Mouse (Mus musculus): ENCODE measurements at regions not wholly inside any gene's neighbourhood (a gene's known extent, or its start where the extent isn't known, plus 50 kb on each side); places are given as distances from the start of the nearest gene placed in this dataset.

DNA sequence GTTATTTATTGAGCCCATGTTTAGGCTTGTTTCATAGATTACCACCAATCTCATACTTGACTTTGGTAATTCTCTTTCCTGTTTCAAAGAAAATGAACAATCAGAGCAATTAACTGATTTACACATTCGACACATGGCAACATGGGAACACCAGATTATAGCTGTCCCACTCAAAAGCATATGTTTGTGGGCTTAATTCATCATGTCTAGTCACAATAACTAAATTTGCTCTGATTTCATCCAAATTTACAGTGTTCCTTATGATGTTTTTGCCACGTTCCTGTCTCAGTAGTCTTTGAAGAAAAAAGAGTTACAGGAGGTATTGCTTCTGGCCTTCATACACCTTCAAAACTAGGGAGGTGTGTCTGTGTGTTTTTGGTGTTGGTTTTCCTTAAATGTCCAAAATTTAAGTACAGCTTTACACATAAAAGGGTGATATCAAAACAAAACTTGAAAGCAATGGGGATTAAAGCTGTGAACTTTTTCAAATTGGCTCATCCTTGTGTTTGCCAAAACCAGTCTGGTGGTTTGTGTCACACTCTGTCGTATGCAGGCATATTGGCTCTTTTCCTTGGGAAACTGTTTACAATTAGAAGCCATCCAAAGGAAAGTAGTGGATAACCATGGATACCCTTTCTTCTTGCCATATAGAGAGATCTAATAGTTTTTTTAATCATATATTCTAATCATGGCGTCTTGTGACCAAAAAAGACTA lies 291.3 kb downstream of the Etv1 start:
- TF ChIP-seq CTCF (IDR thresholded peaks at IDR 0.05; ENCODE audit: low read depth) (no peak), EP300 (IDR thresholded peaks at IDR 0.05; ENCODE audit: low read depth) (no peak)

Data from heart, postnatal 0 days (tissue).